Mouse (Mus musculus) C2C12 (cell line): Measurements from ENCODE around the gene Trio. TPM values are rescaled to one million over a fixed set of nuclear protein-coding genes. Genes with fewer than 3 reads are reported as not detected.

Source experiments
- H3K27me3 ChIP-seq: one replicate; pipeline ENCODE4 v1.6.1; 2011; ENCODE audit not compliant: control insufficient read depth, insufficient read depth, insufficient read length
- H3K36me3 ChIP-seq: one replicate; pipeline ENCODE4 v1.6.1; 2011; ENCODE audit not compliant: control insufficient read depth, insufficient read depth
- H3K4me3 ChIP-seq: one replicate; pipeline ENCODE4 v1.5.1; 2011; ENCODE audit warnings: mild to moderate bottlenecking, control low read depth; ENCODE audit not compliant: poor library complexity, insufficient read depth, severe bottlenecking
- H3K79me2 ChIP-seq: one replicate; pipeline ENCODE4 v1.6.1; 2011; ENCODE audit not compliant: control insufficient read depth, insufficient read depth
- H3K79me3 ChIP-seq: one replicate; pipeline ENCODE4 v1.6.1; 2011; ENCODE audit warnings: low read depth, control low read depth
- H3ac ChIP-seq: one replicate; pipeline ENCODE3; 2011; ENCODE audit warnings: low read depth; ENCODE audit not compliant: control insufficient read depth, insufficient read length
- CEBPB ChIP-seq: IDR thresholded peaks from one replicate; pipeline ENCODE4 v1.6.1; 2011; ENCODE audit warnings: low read depth, mild to moderate bottlenecking, control low read depth, moderate library complexity
- CTCF ChIP-seq: IDR thresholded peaks from one replicate; pipeline ENCODE4 v1.5.1; 2011; ENCODE audit not compliant: control insufficient read depth, insufficient read depth, insufficient read length
- FOSL1 ChIP-seq: IDR thresholded peaks from one replicate; pipeline ENCODE4 v1.8.0; 2011; ENCODE audit warnings: mild to moderate bottlenecking, low read length; ENCODE audit not compliant: poor library complexity, insufficient read depth, severe bottlenecking
- MAX ChIP-seq: IDR thresholded peaks from one replicate; pipeline ENCODE4 v1.6.1; 2011; ENCODE audit warnings: mild to moderate bottlenecking, control low read depth
- MYOD1 ChIP-seq: IDR thresholded peaks from one replicate; pipeline ENCODE4 v1.6.1; 2011; ENCODE audit warnings: low read depth; ENCODE audit not compliant: control insufficient read depth, insufficient read length
- MYOG ChIP-seq: IDR thresholded peaks from one replicate; pipeline ENCODE4 v1.6.1; 2011; ENCODE audit not compliant: control insufficient read depth, insufficient read length; ENCODE audit errors: extremely low read depth
- USF1 ChIP-seq: IDR thresholded peaks from one replicate; pipeline ENCODE4 v1.6.1; 2011; ENCODE audit warnings: low read depth, mild to moderate bottlenecking, control low read depth, moderate library complexity
- polyA plus RNA-seq: library from polyadenylated mRNA; unstranded; fragments of >200 nt; fragmentation: generic; extraction: Trizol; gene quantifications from one replicate; pipeline ENCODE4 v1.2.1, GENCODE M21; 2012; ENCODE audit warnings: missing spikeins

The Trio gene
- polyA plus RNA-seq, 1 experiment, result 26.2 TPM

- H3K4me3 ChIP-seq, result no peak overlapping the region
- H3K79me2 ChIP-seq, result no peaks in the 10 kb centered on the region
- no peak overlapping the region for H3ac ChIP-seq
- H3K79me3 ChIP-seq, result no peaks in the 10 kb centered on the region
- no peaks in the 10 kb centered on the region for H3K27me3 ChIP-seq
- peaks cover 96% of the 10 kb centered on the region for H3K36me3 ChIP-seq
- no peak for TF ChIP-seq CEBPB
- TF ChIP-seq CTCF, result peak; percentile 81
Observed at GRCm38 (mm10) chr15:27884347-27885250, 141.0 kb downstream of the Trio start.

- H3K36me3 ChIP-seq, result peaks cover 96% of the 10 kb centered on the region
- H3K79me3 ChIP-seq, result no peaks in the 10 kb centered on the region
- no peak overlapping the region for H3K4me3 ChIP-seq
- no peaks in the 10 kb centered on the region for H3K79me2 ChIP-seq
- TF ChIP-seq CTCF (no peak), MYOG (no peak), MYOD1 (no peak), FOSL1 (no peak), CEBPB (no peak), MAX (no peak), USF1 (no peak)
- no peak overlapping the region for H3ac ChIP-seq
- no peaks in the 10 kb centered on the region for H3K27me3 ChIP-seq
Observed at GRCm38 (mm10) chr15:27883881-27884280, 141.8 kb downstream of the Trio start.

- Histone ChIP-seq H3ac (no peak overlapping the region), H3K36me3 (peaks cover 95% of the 10 kb centered on the region), H3K4me3 (no peak overlapping the region), H3K27me3 (no peaks in the 10 kb centered on the region), H3K79me3 (no peaks in the 10 kb centered on the region), H3K79me2 (no peaks in the 10 kb centered on the region)
- TF ChIP-seq CEBPB (no peak), MYOG (no peak), FOSL1 (no peak)
Observed at GRCm38 (mm10) chr15:27882898-27883297, 142.8 kb downstream of the Trio start.

- no peaks in the 10 kb centered on the region for H3K27me3 ChIP-seq
- H3ac ChIP-seq, result no peak overlapping the region
- no peaks in the 10 kb centered on the region for H3K79me3 ChIP-seq
- no peak overlapping the region for H3K4me3 ChIP-seq
- TF ChIP-seq MAX (no peak), MYOD1 (no peak), CTCF (no peak), MYOG (no peak), FOSL1 (no peak), CEBPB (no peak), USF1 (no peak)
- no peaks in the 10 kb centered on the region for H3K79me2 ChIP-seq
- H3K36me3 ChIP-seq, result peaks cover 85% of the 10 kb centered on the region
Observed at GRCm38 (mm10) chr15:27877831-27878230, 147.8 kb downstream of the Trio start.

GRCm38 (mm10) chr15:27876327-27876726 is 149.3 kb downstream of the Trio start:
- TF ChIP-seq USF1 (no peak), CTCF (no peak), CEBPB (no peak), MYOD1 (no peak), MYOG (no peak), MAX (no peak), FOSL1 (no peak)
- H3K79me3 ChIP-seq, result no peaks in the 10 kb centered on the region
- H3K4me3 ChIP-seq, result no peak overlapping the region
- no peaks in the 10 kb centered on the region for H3K27me3 ChIP-seq
- no peaks in the 10 kb centered on the region for H3K79me2 ChIP-seq
- H3K36me3 ChIP-seq, result peaks cover 82% of the 10 kb centered on the region
- H3ac ChIP-seq, result no peak overlapping the region

GRCm38 (mm10) chr15:27875753-27876152 is 149.9 kb downstream of the Trio start:
- Histone ChIP-seq H3K79me2 (no peaks in the 10 kb centered on the region), H3K27me3 (no peaks in the 10 kb centered on the region), H3K79me3 (no peaks in the 10 kb centered on the region), H3K36me3 (peaks cover 83% of the 10 kb centered on the region), H3K4me3 (no peak overlapping the region), H3ac (no peak overlapping the region)
- TF ChIP-seq USF1, result no peak
- no peak for TF ChIP-seq CTCF
- no peak for TF ChIP-seq MYOG
- no peak for TF ChIP-seq CEBPB
- no peak for TF ChIP-seq FOSL1
- no peak for TF ChIP-seq MAX
- TF ChIP-seq MYOD1, result no peak
